Mouse (Mus musculus) CH12.LX (cell line): Measurements from ENCODE around the gene Elk3.

Experiments used
- CTCF ChIP-seq, 2 experiments: IDR thresholded peaks in 1 of 2; conservative IDR thresholded peaks in 1 of 2; 2 replicates each; pipeline ENCODE4 v1.5.1; 2011 to 2012; ENCODE audit warnings: low read depth in 2 of 2, low read length in 2 of 2, improper control_type of control experiment in 1 of 2, inconsistent platforms in 1 of 2, mild to moderate bottlenecking in 1 of 2, moderate library complexity in 1 of 2
- MAFK ChIP-seq: IDR thresholded peaks from 2 replicates; pipeline ENCODE4 v1.6.1; 2011; ENCODE audit warnings: low read length, improper control_type of control experiment; ENCODE audit not compliant: insufficient replicate concordance
- RAD21 ChIP-seq: IDR thresholded peaks from 2 replicates; pipeline ENCODE4 v1.6.1; 2011; ENCODE audit warnings: low read depth, mild to moderate bottlenecking, low read length, improper control_type of control experiment, moderate library complexity
- USF1 ChIP-seq: IDR thresholded peaks from 2 replicates; pipeline ENCODE4 v1.6.1; 2014; ENCODE audit warnings: low read depth, mild to moderate bottlenecking, inconsistent platforms, low read length, improper control_type of control experiment
- ZNF384 ChIP-seq: IDR thresholded peaks from 2 replicates; pipeline ENCODE4 v1.6.1; 2012; ENCODE audit warnings: low read depth, low read length, improper control_type of control experiment, inconsistent platforms

DNA sequence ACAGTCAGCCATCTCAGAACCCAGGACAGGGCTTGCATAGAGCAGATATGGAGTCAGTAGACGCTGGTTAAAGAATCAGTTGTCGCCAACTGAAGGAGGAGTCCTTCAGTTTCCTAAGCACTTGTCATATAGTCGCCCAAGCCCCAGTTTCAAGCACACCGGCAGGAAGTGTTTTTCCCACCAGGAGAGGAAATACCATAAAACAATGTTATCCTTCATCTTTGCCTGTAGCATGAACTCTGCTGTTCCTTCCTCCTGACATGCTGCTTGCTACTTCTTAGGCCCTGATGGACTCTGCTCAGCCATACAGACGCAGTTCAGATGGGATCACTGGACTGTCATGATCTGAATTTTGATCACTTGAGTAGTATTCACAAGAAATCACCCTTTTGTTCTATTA, 25.4 kb downstream of the Elk3 start:
- no peak for TF ChIP-seq RAD21
- TF ChIP-seq CTCF (conservative IDR thresholded peaks at IDR 0.05 in 1 of 2, IDR thresholded peaks at IDR 0.05 in 1 of 2; ENCODE audit: low read depth in 2 of 2, low read length in 2 of 2): no peak
- no peak for TF ChIP-seq ZNF384
- no peak for TF ChIP-seq USF1
- no peak for TF ChIP-seq MAFK
